Mouse (Mus musculus) neural tube, embryonic 14.5 days (tissue): Measurements from ENCODE around the gene Ubqln3. TPM values are rescaled to one million over a fixed set of nuclear protein-coding genes. Genes with fewer than 3 reads are reported as not detected.
A peak's percentile ranks its signal among the peaks of the same experiment; 100 is the strongest.

ENCODE experiments used
- ATAC-seq: fragments of 200-750 bp; cut with Nextera tagmentation; 2 replicates; pipeline ENCODE4 v1.8.0; 2017; ENCODE audit warnings: low read depth, mild to moderate bottlenecking, moderate TSS enrichment, moderate library complexity
- H3K27ac ChIP-seq: fragments of 300-500 bp; sonication (generic); 2 replicates; pipeline ENCODE4 v1.5.1; 2014; ENCODE audit warnings: low read depth, mild to moderate bottlenecking, control low read depth, low read length, moderate library complexity, mixed read lengths
- H3K27me3 ChIP-seq: fragments of 300-500 bp; sonication (generic); 2 replicates; pipeline ENCODE4 v1.6.1; 2014; ENCODE audit warnings: low read length; ENCODE audit not compliant: control insufficient read depth, insufficient read depth
- H3K36me3 ChIP-seq: fragments of 300-500 bp; sonication (generic); 2 replicates; pipeline ENCODE4 v1.6.1; 2014; ENCODE audit warnings: low read length, mixed read lengths; ENCODE audit not compliant: control insufficient read depth, insufficient read depth
- H3K4me1 ChIP-seq: fragments of 300-500 bp; sonication (generic); 2 replicates; pipeline ENCODE4 v1.6.1; 2014; ENCODE audit warnings: low read length; ENCODE audit not compliant: control insufficient read depth, insufficient read depth
- H3K4me2 ChIP-seq: fragments of 300-500 bp; sonication (generic); 2 replicates; pipeline ENCODE4 v1.6.1; 2014; ENCODE audit warnings: mild to moderate bottlenecking, low read depth, low read length, control low read depth
- H3K4me3 ChIP-seq: fragments of 300-500 bp; sonication (generic); 2 replicates; pipeline ENCODE4 v1.5.1; 2014; ENCODE audit warnings: low read depth, low read length, control low read depth, mixed read lengths
- H3K9ac ChIP-seq: fragments of 300-500 bp; sonication (generic); replicated peaks from 2 replicates; pipeline ENCODE4 v1.6.1; 2014; ENCODE audit warnings: low read depth, mild to moderate bottlenecking, control low read depth, low read length, mixed read lengths
- H3K9me3 ChIP-seq: fragments of 300-500 bp; sonication (generic); 2 replicates; pipeline ENCODE4 v1.6.1; 2016; ENCODE audit warnings: low read length; ENCODE audit not compliant: control insufficient read depth
- WGBS: fragments of 180-500 bp; shearing (Covaris S2); extraction: QIAGEN DNeasy Blood & Tissue Kit; methylation state at CpG from one replicate; pipeline ENCODE4 v1.1.7; 2014; 5-methylcytosine and 5-hydroxymethylcytosine counted together
- polyA plus RNA-seq: library from polyadenylated mRNA; unstranded; fragments of >200 nt; fragmentation: Nextera tagmentation; extraction: Ambion mirVana; gene quantifications from 2 replicates; pipeline ENCODE4 v1.2.1, GENCODE M21; 2014

Gene Ubqln3
- polyA plus RNA-seq, 1 experiment from 2014 or later, result not detected

GRCm38 (mm10) chr7:104137305-104137704, 5.8 kb downstream of the Ubqln3 start, which contains the start of gene Olfr643:
Olfr643 (minus strand) TSS chr7:104137405.
- Histone ChIP-seq H3K4me3 (no peak within 1 kb of the TSS), H3K36me3 (no peaks in the 10 kb centered on the region), H3K9me3 (no peaks in the 10 kb centered on the region), H3K27ac (no peak within 1 kb of the TSS), H3K4me1 (no peaks in the 10 kb centered on the region), H3K9ac (no peak within 1 kb of the TSS), H3K4me2 (no peak within 1 kb of the TSS), H3K27me3 (no peaks in the 10 kb centered on the region)
- no peak for ATAC-seq
- WGBS, result 90% methylated on average over 5 of the region's 5 CpGs

GRCm38 (mm10) chr7:104129726-104130125, 13.4 kb downstream of the Ubqln3 start, which contains the start of gene Ubqln5:
Ubqln5 (minus strand) TSS chr7:104129826.
- Histone ChIP-seq H3K9me3 (no peaks in the 10 kb centered on the region), H3K27me3 (no peaks in the 10 kb centered on the region)
- no peak for ATAC-seq

GRCm38 (mm10) chr7:104104757-104104972, 38.4 kb downstream of the Ubqln3 start, which contains the start of gene Olfr646:
Olfr646 (plus strand) TSS chr7:104104873.
- no peak within 1 kb of the TSS for H3K9ac ChIP-seq
- no peak within 1 kb of the TSS for H3K4me2 ChIP-seq
- H3K36me3 ChIP-seq, result no peaks in the 10 kb centered on the region
- no peak for ATAC-seq
- no peaks in the 10 kb centered on the region for H3K9me3 ChIP-seq
- no peak within 1 kb of the TSS for H3K4me3 ChIP-seq
- no peaks in the 10 kb centered on the region for H3K4me1 ChIP-seq
- no peaks in the 10 kb centered on the region for H3K27me3 ChIP-seq
- H3K27ac ChIP-seq, result no peak within 1 kb of the TSS

More at GRCm38 (mm10) chr7:104129726-104130125, 13.4 kb downstream of the Ubqln3 start, which contains the start of gene Ubqln5:
- Histone ChIP-seq H3K4me1 (no peaks in the 10 kb centered on the region), H3K36me3 (no peaks in the 10 kb centered on the region), H3K4me2 (no peak within 1 kb of the TSS), H3K27ac (no peak within 1 kb of the TSS), H3K9ac (no peak within 1 kb of the TSS), H3K4me3 (no peak within 1 kb of the TSS)
- WGBS, result 97% methylated on average over 5 of the region's 5 CpGs

GRCm38 (mm10) chr7:104103913-104104756, 38.9 kb downstream of the Ubqln3 start:
- Histone ChIP-seq H3K27me3 (no peaks in the 10 kb centered on the region), H3K9me3 (no peaks in the 10 kb centered on the region), H3K4me1 (no peaks in the 10 kb centered on the region), H3K4me3 (no peak overlapping the region), H3K27ac (no peak overlapping the region), H3K36me3 (no peaks in the 10 kb centered on the region), H3K4me2 (no peak overlapping the region), H3K9ac (no peak overlapping the region)
- ATAC-seq, result peak; percentile 54; the same call in 1 of the 2 replicates
- WGBS, result 17% methylated on average over 4 of the region's 4 CpGs

Other genes starting within 250 kb of the Ubqln3 start
- gene Olfr64, start 248.8 kb downstream of the Ubqln3 start, polyA plus RNA-seq, result not detected in 2 replicates
- gene Olfr65, start 239.8 kb downstream of the Ubqln3 start, polyA plus RNA-seq, result not detected in 2 replicates
- not detected in 2 replicates for gene Olfr631, start 214.5 kb downstream of the Ubqln3 start, polyA plus RNA-seq
- not detected in 2 replicates for gene Olfr632, start 208.9 kb downstream of the Ubqln3 start, polyA plus RNA-seq
- not detected in 2 replicates for gene Olfr633, start 198.8 kb downstream of the Ubqln3 start, polyA plus RNA-seq
- gene Olfr635, start 172.1 kb downstream of the Ubqln3 start, polyA plus RNA-seq, result 0.03 TPM in 1 of 2 replicates, not detected in the other
- gene Olfr638, start 144.5 kb downstream of the Ubqln3 start, polyA plus RNA-seq, result not detected in 2 replicates
- 0.04 TPM in 1 of 2 replicates, not detected in the other for gene Olfr639, start 126.0 kb downstream of the Ubqln3 start, polyA plus RNA-seq
- gene Olfr640, start 117.7 kb downstream of the Ubqln3 start, polyA plus RNA-seq, result not detected in 2 replicates
- not detected in 2 replicates for gene Olfr641, start 107.8 kb downstream of the Ubqln3 start, polyA plus RNA-seq
- not detected in 2 replicates for gene Olfr642, start 90.6 kb downstream of the Ubqln3 start, polyA plus RNA-seq
- not detected in 2 replicates for gene 4930516K23Rik, start 81.8 kb downstream of the Ubqln3 start, polyA plus RNA-seq
- not detected in 2 replicates for gene Olfr644, start 71.4 kb downstream of the Ubqln3 start, polyA plus RNA-seq
- not detected in 2 replicates for gene Olfr645, start 57.8 kb downstream of the Ubqln3 start, polyA plus RNA-seq
- not detected in 2 replicates for gene Olfr646, start 38.4 kb downstream of the Ubqln3 start, polyA plus RNA-seq
- gene Ubqln5, start 13.5 kb downstream of the Ubqln3 start, polyA plus RNA-seq, result not detected in 2 replicates
- not detected in 2 replicates for gene Olfr643, start 5.9 kb downstream of the Ubqln3 start, polyA plus RNA-seq
- not detected in 2 replicates for gene Ubqlnl, start 7.3 kb upstream of the Ubqln3 start, polyA plus RNA-seq
- not detected in 2 replicates for gene Olfm5, start 21.6 kb upstream of the Ubqln3 start, polyA plus RNA-seq
- 0.37 and 0.78 TPM in 2 replicates for gene Olfr648, start 40.1 kb upstream of the Ubqln3 start, polyA plus RNA-seq
- gene Olfr649, start 52.7 kb upstream of the Ubqln3 start, polyA plus RNA-seq, result not detected in 2 replicates
- 0.31 and 0.48 TPM in 2 replicates for gene Trim6, start 75.5 kb upstream of the Ubqln3 start, polyA plus RNA-seq
- 0.60 and 0.73 TPM in 2 replicates for gene Trim34a, start 101.2 kb upstream of the Ubqln3 start, polyA plus RNA-seq
- gene Trim5, start 144.8 kb upstream of the Ubqln3 start, polyA plus RNA-seq, result 0.07 and 0.10 TPM in 2 replicates
- gene Trim12a, start 172.2 kb upstream of the Ubqln3 start, polyA plus RNA-seq, result 1.6 and 2.5 TPM in 2 replicates
- not detected in 2 replicates for gene Trim34b, start 186.2 kb upstream of the Ubqln3 start, polyA plus RNA-seq
- gene Trim12c, start 210.1 kb upstream of the Ubqln3 start, polyA plus RNA-seq, result 0.66 and 0.88 TPM in 2 replicates
- not detected in 2 replicates for gene Trim30b, start 226.6 kb upstream of the Ubqln3 start, polyA plus RNA-seq